Mouse (Mus musculus) kidney, adult 9 months (tissue): ENCODE measurements around the gene Slfnl1.

Source experiments
- DNase-seq: peaks from one replicate; pipeline ENCODE4 v3.0.0; 2022

Gene Slfnl1

GRCm38 (mm10) chr4:120531986-120532385 lies at the start of gene Slfnl1:
Slfnl1 (plus strand) TSS chr4:120532231.
- no peak for DNase-seq

GRCm38 (mm10) chr4:120487707-120488106 lies 44.3 kb upstream of the Slfnl1 start:
- no peak for DNase-seq

GRCm38 (mm10) chr4:120506955-120507354 lies 25.1 kb upstream of the Slfnl1 start:
- DNase-seq, result no peak

GRCm38 (mm10) chr4:120511203-120511602 lies 20.8 kb upstream of the Slfnl1 start:
- DNase-seq, result no peak

GRCm38 (mm10) chr4:120514366-120514765 lies 17.7 kb upstream of the Slfnl1 start:
- DNase-seq, result no peak

- DNase-seq, result peak; percentile 46
Observed at GRCm38 (mm10) chr4:120516491-120516890, 15.5 kb upstream of the Slfnl1 start.

- DNase-seq, result no peak
Observed at GRCm38 (mm10) chr4:120516907-120517306, 15.1 kb upstream of the Slfnl1 start.

GRCm38 (mm10) chr4:120517335-120517734 lies 14.7 kb upstream of the Slfnl1 start:
- DNase-seq, result peak; percentile 86

- DNase-seq, result no peak
Observed at GRCm38 (mm10) chr4:120521761-120522160, 10.3 kb upstream of the Slfnl1 start.

GRCm38 (mm10) chr4:120522351-120522750 lies 9.7 kb upstream of the Slfnl1 start:
- peak; percentile 83 for DNase-seq

GRCm38 (mm10) chr4:120523092-120523491 lies 8.9 kb upstream of the Slfnl1 start:
- DNase-seq, result no peak

- DNase-seq, result no peak
Observed at GRCm38 (mm10) chr4:120528171-120528570, 3.9 kb upstream of the Slfnl1 start.

GRCm38 (mm10) chr4:120538664-120539063 lies 6.6 kb downstream of the Slfnl1 start:
- DNase-seq, result no peak

GRCm38 (mm10) chr4:120544896-120545295 lies 12.9 kb downstream of the Slfnl1 start:
- no peak for DNase-seq

GRCm38 (mm10) chr4:120556592-120556991 lies 24.6 kb downstream of the Slfnl1 start:
- DNase-seq, result no peak

GRCm38 (mm10) chr4:120565726-120566125 lies 33.7 kb downstream of the Slfnl1 start:
- DNase-seq, result peak; percentile 40

- DNase-seq, result peak; percentile 44
Observed at GRCm38 (mm10) chr4:120568005-120568404, 36.0 kb downstream of the Slfnl1 start.

GRCm38 (mm10) chr4:120569025-120569424 lies 37.0 kb downstream of the Slfnl1 start:
- peak; percentile 69 for DNase-seq

GRCm38 (mm10) chr4:120569486-120570437 lies 37.7 kb downstream of the Slfnl1 start, which contains the start of gene Ctps:
Ctps (minus strand) TSS chr4:120570276.
- peak; percentile 95 for DNase-seq

- no peak for DNase-seq
Observed at GRCm38 (mm10) chr4:120570438-120571069, 38.5 kb downstream of the Slfnl1 start.

- peak; percentile 52 for DNase-seq
Observed at GRCm38 (mm10) chr4:120571070-120571464, 39.0 kb downstream of the Slfnl1 start.

- no peak for DNase-seq
Observed at GRCm38 (mm10) chr4:120571691-120572090, 39.7 kb downstream of the Slfnl1 start.

GRCm38 (mm10) chr4:120580894-120581293 lies 48.9 kb downstream of the Slfnl1 start:
- no peak for DNase-seq

- DNase-seq, result no peak
Observed at GRCm38 (mm10) chr4:120581711-120582110, 49.7 kb downstream of the Slfnl1 start.
